Mouse (Mus musculus) erythroblast, embryonic 14.5 days (primary cell): ENCODE results near the gene Ddx24.

Experiments
- GATA1 ChIP-seq: IDR thresholded peaks from 2 replicates; pipeline ENCODE4 v1.6.1; 2012; ENCODE audit warnings: low read length, inconsistent platforms, mixed read lengths
- TAL1 ChIP-seq: IDR thresholded peaks from 3 replicates; pipeline ENCODE4 v1.6.1; 2012; ENCODE audit warnings: low read length, inconsistent platforms, mixed read lengths

GRCm38 (mm10) chr12:103362336-103362735, 63.3 kb downstream of the Ddx24 start:
- no peak for TF ChIP-seq GATA1
- no peak for TF ChIP-seq TAL1
